In the genomic region with DNA sequence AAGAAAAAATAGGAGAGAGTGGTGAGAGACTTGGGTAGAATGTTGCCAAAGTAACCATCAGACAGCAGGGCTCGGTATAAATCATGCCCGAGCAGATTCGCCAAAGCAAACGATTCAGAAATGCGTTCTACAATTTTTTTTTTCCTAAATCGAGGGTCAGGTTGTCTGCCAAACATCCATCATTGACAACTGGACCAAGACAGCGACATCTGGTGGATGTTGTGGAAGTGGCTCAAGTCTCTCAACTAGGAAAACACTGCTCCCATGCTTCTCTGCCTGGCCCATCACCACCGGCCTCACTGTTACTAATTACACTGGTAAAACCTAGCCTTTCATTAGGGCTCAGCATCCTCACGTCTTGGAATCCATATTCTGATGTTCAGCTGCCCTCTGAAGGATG, we compare ENCODE assay signal across 7 mouse cellular contexts. TPM values are rescaled to one million over a fixed set of nuclear protein-coding genes. Genes with fewer than 3 reads are reported as not detected.
DNase-seq lines count a peak whose midpoint lies in the region; ATAC-seq and TF ChIP-seq lines count a peak whose summit lies in the region.

No protein-coding gene starts in this region.

- DNase-seq in 3T3-L1 (ENCODE audit: low read depth, low spot score) = peak; percentile 78
- peak; percentile 77 for DNase-seq in cerebellum, adult 18-20 months
- peak; percentile 62 for DNase-seq in gastrocnemius, adult 2 months
- peak; percentile 71 for DNase-seq in lung, postnatal 0 days (ENCODE audit: low spot score)
- peak; percentile 53 for DNase-seq in stomach, postnatal 0 days (ENCODE audit: low spot score)

- H3K79me3 ChIP-seq in C2C12 (ENCODE audit: low read depth) = no peaks in the 10 kb centered on the region

- H3K9me3 ChIP-seq in kidney, embryonic 15.5 days (replicated peaks) = no peaks in the 10 kb centered on the region
- no peaks in the 10 kb centered on the region for H3K9me3 ChIP-seq in lung, postnatal 0 days (ENCODE audit: low read length)
- H3K9me3 ChIP-seq in stomach, postnatal 0 days (ENCODE audit: control insufficient read depth, low read length) = no peaks in the 10 kb centered on the region

- no peak overlapping the region for H3K9ac ChIP-seq in kidney, embryonic 15.5 days
- no peak overlapping the region for H3K9ac ChIP-seq in lung, postnatal 0 days (replicated peaks; ENCODE audit: low read depth)
- no peak overlapping the region for H3K9ac ChIP-seq in stomach, postnatal 0 days (ENCODE audit: low read length)

- no peaks in the 10 kb centered on the region for H3K36me3 ChIP-seq in C2C12 (ENCODE audit: control insufficient read depth, insufficient read depth)
- H3K36me3 ChIP-seq in kidney, embryonic 15.5 days = no peaks in the 10 kb centered on the region
- H3K36me3 ChIP-seq in lung, postnatal 0 days (ENCODE audit: insufficient read depth, low read length) = no peaks in the 10 kb centered on the region
- H3K36me3 ChIP-seq in stomach, postnatal 0 days (ENCODE audit: control insufficient read depth, insufficient read depth, low read length) = no peaks in the 10 kb centered on the region

- no peaks in the 10 kb centered on the region for H3K79me2 ChIP-seq in C2C12 (ENCODE audit: control insufficient read depth, insufficient read depth)

- TF ChIP-seq EP300 in lung, postnatal 0 days (IDR thresholded peaks at IDR 0.05) = no peak
- TF ChIP-seq EP300 in stomach, postnatal 0 days (optimal IDR thresholded peaks at IDR 0.05) = no peak

- H3K4me2 ChIP-seq in kidney, embryonic 15.5 days = 0 out of 2 replicates have a peak overlapping the region, but pooled peaks have one; percentile 17
- H3K4me2 ChIP-seq in lung, postnatal 0 days (replicated peaks; ENCODE audit: low read depth, low read length) = no peak overlapping the region
- no peak overlapping the region for H3K4me2 ChIP-seq in stomach, postnatal 0 days (replicated peaks; ENCODE audit: low read depth)

- H3K27ac ChIP-seq in gastrocnemius, adult 2 months = no peak overlapping the region
- no peak overlapping the region for H3K27ac ChIP-seq in kidney, embryonic 15.5 days
- H3K27ac ChIP-seq in lung, postnatal 0 days (ENCODE audit: low read length) = no peak overlapping the region
- H3K27ac ChIP-seq in stomach, postnatal 0 days (replicated peaks) = no peak overlapping the region

- intact Hi-C loops in gastrocnemius, adult 2 months (cut with DNase I) = loop anchor here (1.0 kb wide), 1 partner anchor 25 kb away; no protein-coding TSS in a partner anchor

- TF ChIP-seq CTCF in C2C12 (IDR thresholded peaks at IDR 0.05; ENCODE audit: control insufficient read depth, insufficient read depth, insufficient read length) = peak; percentile 56
- TF ChIP-seq CTCF in gastrocnemius, adult 2 months (IDR thresholded peaks at IDR 0.05) = peak; percentile 85
- peak; percentile 89 for TF ChIP-seq CTCF in lung, postnatal 0 days (IDR thresholded peaks at IDR 0.05)
- peak; percentile 89 for TF ChIP-seq CTCF in stomach, postnatal 0 days (IDR thresholded peaks at IDR 0.05; ENCODE audit: low read depth)

- no peaks in the 10 kb centered on the region for H3K27me3 ChIP-seq in C2C12 (ENCODE audit: control insufficient read depth, insufficient read depth, insufficient read length)
- H3K27me3 ChIP-seq in kidney, embryonic 15.5 days = peaks cover 3% of the 10 kb centered on the region; the same call in 1 of the 2 replicates
- H3K27me3 ChIP-seq in lung, postnatal 0 days (replicated peaks; ENCODE audit: insufficient read depth, low read length) = no peaks in the 10 kb centered on the region
- H3K27me3 ChIP-seq in stomach, postnatal 0 days (ENCODE audit: control insufficient read depth, insufficient read depth, low read length) = no peaks in the 10 kb centered on the region

- 1% methylated on average over 9 of the region's 9 CpGs for WGBS in kidney, embryonic 15.5 days
- WGBS in lung, postnatal 0 days = 5% methylated on average over 9 of the region's 9 CpGs
- 4% methylated on average over 9 of the region's 9 CpGs for WGBS in stomach, postnatal 0 days

- no peak overlapping the region for H3K4me3 ChIP-seq in C2C12 (ENCODE audit: insufficient read depth, poor library complexity, severe bottlenecking)
- peak overlapping the region; percentile 33 for H3K4me3 ChIP-seq in gastrocnemius, adult 2 months
- no peak overlapping the region for H3K4me3 ChIP-seq in kidney, embryonic 15.5 days (replicated peaks)
- no peak overlapping the region for H3K4me3 ChIP-seq in lung, postnatal 0 days (ENCODE audit: low read depth, low read length)
- no peak overlapping the region for H3K4me3 ChIP-seq in stomach, postnatal 0 days (ENCODE audit: low read depth, low read length)

- no peak for ATAC-seq in kidney, embryonic 15.5 days (replicated peaks; ENCODE audit: low FRiP score)
- ATAC-seq in lung, postnatal 0 days = no peak
- ATAC-seq in stomach, postnatal 0 days (ENCODE audit: low FRiP score, low TSS enrichment) = no peak

- H3K4me1 ChIP-seq in kidney, embryonic 15.5 days = peaks cover 13% of the 10 kb centered on the region
- no peaks in the 10 kb centered on the region for H3K4me1 ChIP-seq in lung, postnatal 0 days (ENCODE audit: insufficient read depth, low read depth, low read length)
- no peaks in the 10 kb centered on the region for H3K4me1 ChIP-seq in stomach, postnatal 0 days (replicated peaks; ENCODE audit: control insufficient read depth, insufficient read depth)

- no peak overlapping the region for H3ac ChIP-seq in C2C12 (ENCODE audit: control insufficient read depth, insufficient read length, low read depth)

TF ChIP-seq in C2C12, 6 proteins besides CTCF, POLR2A, EP300 and RAD21:
- no peak for TF ChIP-seq MYOG (IDR thresholded peaks at IDR 0.05; ENCODE audit: control insufficient read depth, extremely low read depth, insufficient read length)
- TF ChIP-seq CEBPB (IDR thresholded peaks at IDR 0.05; ENCODE audit: low read depth) = no peak
- no peak for TF ChIP-seq FOSL1 (IDR thresholded peaks at IDR 0.05; ENCODE audit: insufficient read depth, low read length, poor library complexity, severe bottlenecking)
- TF ChIP-seq MYOD1 (IDR thresholded peaks at IDR 0.05; ENCODE audit: control insufficient read depth, insufficient read length, low read depth) = no peak
- TF ChIP-seq USF1 (IDR thresholded peaks at IDR 0.05; ENCODE audit: low read depth) = no peak
- no peak for TF ChIP-seq MAX (IDR thresholded peaks at IDR 0.05)

RNA-seq across cellular contexts. Expression of a gene that starts 4.3 kb away (rescaled TPM):
- 1.2 TPM for polyA plus RNA-seq in C2C12 (2012; fragmentation: generic; extraction: Trizol)
- total RNA-seq in gastrocnemius, adult 2 months (2021) = 1 to 10 TPM; 2.6 to 4.7 TPM
- 8.3 and 8.5 TPM in 2 replicates for polyA plus RNA-seq in kidney, embryonic 15.5 days (2015; fragmentation: Nextera tagmentation; extraction: Ambion mirVana)
- polyA plus RNA-seq in lung, postnatal 0 days (2015; fragmentation: Nextera tagmentation; extraction: Ambion mirVana) = 5.4 and 7.5 TPM in 2 replicates
- polyA plus RNA-seq in stomach, postnatal 0 days (2015; fragmentation: Nextera tagmentation; extraction: Ambion mirVana) = 6.6 and 6.9 TPM in 2 replicates

RNA-seq across cellular contexts. Expression of a gene that starts 11.3 kb away (rescaled TPM):
- polyA plus RNA-seq in C2C12 (2012; fragmentation: generic; extraction: Trizol) = 1.3 TPM
- 1 to 10 TPM; 2.4 to 6.5 TPM for total RNA-seq in gastrocnemius, adult 2 months (2021)
- polyA plus RNA-seq in kidney, embryonic 15.5 days (2015; fragmentation: Nextera tagmentation; extraction: Ambion mirVana) = 8.9 and 9.2 TPM in 2 replicates
- 28.5 and 29.8 TPM in 2 replicates for polyA plus RNA-seq in lung, postnatal 0 days (2015; fragmentation: Nextera tagmentation; extraction: Ambion mirVana)
- polyA plus RNA-seq in stomach, postnatal 0 days (2015; fragmentation: Nextera tagmentation; extraction: Ambion mirVana) = 22.3 and 22.4 TPM in 2 replicates

RNA-seq across cellular contexts. Expression of a gene that starts 16.1 kb away (rescaled TPM):
- polyA plus RNA-seq in C2C12 (2012; fragmentation: generic; extraction: Trizol) = 224 TPM
- total RNA-seq in gastrocnemius, adult 2 months (2021) = 1,000 to 10,000 TPM in 1 of 2 experiments, 100 to 1,000 TPM in 1; 885 to 2,545 TPM
- polyA plus RNA-seq in kidney, embryonic 15.5 days (2015; fragmentation: Nextera tagmentation; extraction: Ambion mirVana) = 53.1 and 59.0 TPM in 2 replicates
- 442 and 571 TPM in 2 replicates for polyA plus RNA-seq in lung, postnatal 0 days (2015; fragmentation: Nextera tagmentation; extraction: Ambion mirVana)
- polyA plus RNA-seq in stomach, postnatal 0 days (2015; fragmentation: Nextera tagmentation; extraction: Ambion mirVana) = 147 and 174 TPM in 2 replicates

RNA-seq across cellular contexts. Expression of a gene that starts 17.2 kb away (rescaled TPM):
- polyA plus RNA-seq in C2C12 (2012; fragmentation: generic; extraction: Trizol) = 36.4 TPM
- total RNA-seq in gastrocnemius, adult 2 months (2021) = 100 to 1,000 TPM; 123 to 143 TPM
- polyA plus RNA-seq in kidney, embryonic 15.5 days (2015; fragmentation: Nextera tagmentation; extraction: Ambion mirVana) = 8.1 and 10.5 TPM in 2 replicates
- polyA plus RNA-seq in lung, postnatal 0 days (2015; fragmentation: Nextera tagmentation; extraction: Ambion mirVana) = 30.8 and 32.4 TPM in 2 replicates
- 21.6 and 23.4 TPM in 2 replicates for polyA plus RNA-seq in stomach, postnatal 0 days (2015; fragmentation: Nextera tagmentation; extraction: Ambion mirVana)

RNA-seq across cellular contexts. Expression of a gene that starts 33.0 kb away (rescaled TPM):
- polyA plus RNA-seq in C2C12 (2012; fragmentation: generic; extraction: Trizol) = 4.4 TPM
- 1 to 10 TPM; 3.4 to 3.9 TPM for total RNA-seq in gastrocnemius, adult 2 months (2021)
- 10.9 and 11.7 TPM in 2 replicates for polyA plus RNA-seq in kidney, embryonic 15.5 days (2015; fragmentation: Nextera tagmentation; extraction: Ambion mirVana)
- 10.2 and 12.1 TPM in 2 replicates for polyA plus RNA-seq in lung, postnatal 0 days (2015; fragmentation: Nextera tagmentation; extraction: Ambion mirVana)
- polyA plus RNA-seq in stomach, postnatal 0 days (2015; fragmentation: Nextera tagmentation; extraction: Ambion mirVana) = 7.2 and 8.3 TPM in 2 replicates
